Mouse (Mus musculus): ENCODE measurements around the gene Rims3. TPM values are rescaled to one million over a fixed set of nuclear protein-coding genes. Genes with fewer than 3 reads are reported as not detected.

The Rims3 gene
- total and polyA plus RNA-seq, 2 experiments from 2014 or later = 0.04 to 0.05 TPM

- DNase-seq (ENCODE audit: low spot score) (no peak), ATAC-seq (ENCODE audit: insufficient read depth, low read depth) (no peak)
- WGBS = 59% methylated on average over 4 of the region's 4 CpGs
- Histone ChIP-seq H3K27me3 (ENCODE audit: control insufficient read depth, insufficient read depth, low read length) (no peaks in the 10 kb centered on the region), H3K9ac (replicated peaks; ENCODE audit: low read depth, low read length) (no peak overlapping the region), H3K9me3 (replicated peaks; ENCODE audit: control insufficient read depth, low read length) (no peaks in the 10 kb centered on the region), H3K4me1 (ENCODE audit: control insufficient read depth, insufficient read depth) (no peaks in the 10 kb centered on the region), H3K27ac (ENCODE audit: low read depth) (no peak overlapping the region), H3K4me3 (ENCODE audit: low read depth, low read length) (no peak overlapping the region), H3K36me3 (replicated peaks; ENCODE audit: control insufficient read depth, insufficient read depth, low read length) (no peaks in the 10 kb centered on the region), H3K4me2 (ENCODE audit: low read depth, low read length) (no peak overlapping the region)
- TF ChIP-seq CTCF (IDR thresholded peaks at IDR 0.05; ENCODE audit: low read depth) = no peak
- TF ChIP-seq EP300 (IDR thresholded peaks at IDR 0.05; ENCODE audit: low read depth) = no peak
Observed at GRCm38 (mm10) chr4:120904533-120904932, 49.9 kb downstream of the Rims3 start.

GRCm38 (mm10) chr4:120905644-120906043 is 51.0 kb downstream of the Rims3 start:
- Histone ChIP-seq H3K27me3 (ENCODE audit: control insufficient read depth, insufficient read depth, low read length) (no peaks in the 10 kb centered on the region), H3K4me1 (ENCODE audit: control insufficient read depth, insufficient read depth) (no peaks in the 10 kb centered on the region), H3K27ac (ENCODE audit: low read depth) (no peak overlapping the region), H3K9me3 (replicated peaks; ENCODE audit: control insufficient read depth, low read length) (no peaks in the 10 kb centered on the region), H3K36me3 (replicated peaks; ENCODE audit: control insufficient read depth, insufficient read depth, low read length) (no peaks in the 10 kb centered on the region), H3K4me2 (ENCODE audit: low read depth, low read length) (no peak overlapping the region), H3K4me3 (ENCODE audit: low read depth, low read length) (no peak overlapping the region), H3K9ac (replicated peaks; ENCODE audit: low read depth, low read length) (no peak overlapping the region)
- no peak for TF ChIP-seq CTCF (IDR thresholded peaks at IDR 0.05; ENCODE audit: low read depth)
- TF ChIP-seq EP300 (IDR thresholded peaks at IDR 0.05; ENCODE audit: low read depth) = no peak
- DNase-seq (ENCODE audit: low spot score) = no peak
- WGBS = 67% methylated on average over 5 of the region's 5 CpGs
- no peak for ATAC-seq (ENCODE audit: insufficient read depth, low read depth)

DNA sequence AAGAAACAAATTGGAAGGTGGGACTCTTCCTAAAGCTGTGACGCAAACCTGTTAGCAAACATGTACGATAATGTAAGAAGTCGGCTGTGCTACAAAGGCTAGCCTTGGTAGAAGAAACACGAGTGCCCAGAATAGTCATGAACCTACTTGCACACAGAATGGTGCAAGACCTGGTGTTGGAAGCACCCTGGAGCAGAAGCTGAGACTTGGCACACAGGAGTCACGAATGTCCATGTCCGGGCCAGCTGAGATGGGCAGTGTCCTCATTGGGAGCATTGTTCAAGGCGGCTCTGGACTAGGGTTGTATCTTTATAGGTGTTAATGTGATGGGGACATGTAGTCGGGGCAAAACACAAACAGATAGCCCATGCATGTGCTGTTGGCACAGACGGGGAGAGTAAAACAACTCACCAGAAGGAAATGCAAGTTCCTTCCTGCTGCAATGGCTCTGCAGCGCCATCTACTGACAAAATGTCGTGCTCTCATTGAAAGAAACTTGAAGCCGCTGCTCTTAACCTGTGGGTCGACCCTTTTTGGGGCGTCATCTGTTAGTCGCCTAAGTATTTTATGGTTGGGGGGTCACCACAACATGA is 55.0 kb downstream of the Rims3 start:
- Histone ChIP-seq H3K4me2 (ENCODE audit: low read depth, low read length) (no peak overlapping the region), H3K9ac (replicated peaks; ENCODE audit: low read depth, low read length) (no peak overlapping the region), H3K4me1 (ENCODE audit: control insufficient read depth, insufficient read depth) (no peaks in the 10 kb centered on the region), H3K9me3 (replicated peaks; ENCODE audit: control insufficient read depth, low read length) (no peaks in the 10 kb centered on the region), H3K4me3 (ENCODE audit: low read depth, low read length) (no peak overlapping the region), H3K27ac (ENCODE audit: low read depth) (no peak overlapping the region), H3K36me3 (replicated peaks; ENCODE audit: control insufficient read depth, insufficient read depth, low read length) (no peaks in the 10 kb centered on the region), H3K27me3 (ENCODE audit: control insufficient read depth, insufficient read depth, low read length) (no peaks in the 10 kb centered on the region)
- TF ChIP-seq EP300 (IDR thresholded peaks at IDR 0.05; ENCODE audit: low read depth) (no peak), CTCF (IDR thresholded peaks at IDR 0.05; ENCODE audit: low read depth) (peak; percentile 86)
- peak; percentile 57 for DNase-seq (ENCODE audit: low spot score)
- no peak for ATAC-seq (ENCODE audit: insufficient read depth, low read depth)
- 28% methylated on average over 15 of the region's 15 CpGs for WGBS

DNA sequence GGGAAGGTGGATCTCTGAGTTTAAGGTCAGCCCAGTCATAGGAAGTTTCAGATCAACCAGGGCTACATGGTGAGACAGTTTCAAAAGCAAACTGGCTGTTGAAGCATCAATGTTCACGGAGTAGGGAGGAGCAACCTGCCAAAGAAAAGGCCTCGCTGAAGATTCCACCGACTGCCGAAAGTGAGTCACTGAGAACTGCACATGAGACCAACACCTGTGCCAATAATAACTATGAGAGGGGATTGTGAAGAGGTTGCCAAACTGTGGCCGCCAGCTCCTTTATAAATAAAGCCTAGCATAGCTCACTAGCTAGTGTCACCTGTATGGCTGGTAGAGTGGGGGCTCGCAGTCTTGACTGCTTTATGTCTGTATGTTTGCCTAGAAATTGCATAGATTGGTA is 56.5 kb downstream of the Rims3 start:
- Histone ChIP-seq H3K36me3 (replicated peaks; ENCODE audit: control insufficient read depth, insufficient read depth, low read length) (no peaks in the 10 kb centered on the region), H3K9ac (replicated peaks; ENCODE audit: low read depth, low read length) (no peak overlapping the region), H3K9me3 (replicated peaks; ENCODE audit: control insufficient read depth, low read length) (no peaks in the 10 kb centered on the region), H3K4me2 (ENCODE audit: low read depth, low read length) (no peak overlapping the region), H3K4me1 (ENCODE audit: control insufficient read depth, insufficient read depth) (no peaks in the 10 kb centered on the region), H3K4me3 (ENCODE audit: low read depth, low read length) (no peak overlapping the region), H3K27ac (ENCODE audit: low read depth) (no peak overlapping the region), H3K27me3 (ENCODE audit: control insufficient read depth, insufficient read depth, low read length) (no peaks in the 10 kb centered on the region)
- DNase-seq (ENCODE audit: low spot score) (no peak), ATAC-seq (ENCODE audit: insufficient read depth, low read depth) (no peak)
- WGBS = 53% methylated on average over 6 of the region's 6 CpGs
- no peak for TF ChIP-seq CTCF (IDR thresholded peaks at IDR 0.05; ENCODE audit: low read depth)

- Histone ChIP-seq H3K4me1 (ENCODE audit: control insufficient read depth, insufficient read depth) (no peaks in the 10 kb centered on the region), H3K27me3 (ENCODE audit: control insufficient read depth, insufficient read depth, low read length) (no peaks in the 10 kb centered on the region), H3K27ac (ENCODE audit: low read depth) (no peak overlapping the region), H3K4me2 (ENCODE audit: low read depth, low read length) (no peak overlapping the region), H3K9ac (replicated peaks; ENCODE audit: low read depth, low read length) (no peak overlapping the region), H3K9me3 (replicated peaks; ENCODE audit: control insufficient read depth, low read length) (no peaks in the 10 kb centered on the region), H3K4me3 (ENCODE audit: low read depth, low read length) (no peak overlapping the region), H3K36me3 (replicated peaks; ENCODE audit: control insufficient read depth, insufficient read depth, low read length) (no peaks in the 10 kb centered on the region)
- TF ChIP-seq EP300 (IDR thresholded peaks at IDR 0.05; ENCODE audit: low read depth) (no peak), CTCF (IDR thresholded peaks at IDR 0.05; ENCODE audit: low read depth) (no peak)
- no peak for DNase-seq (ENCODE audit: low spot score)
- WGBS = 47% methylated on average over 4 of the region's 4 CpGs
- no peak for ATAC-seq (ENCODE audit: insufficient read depth, low read depth)
Observed at GRCm38 (mm10) chr4:120912866-120913265, 58.2 kb downstream of the Rims3 start.

DNA sequence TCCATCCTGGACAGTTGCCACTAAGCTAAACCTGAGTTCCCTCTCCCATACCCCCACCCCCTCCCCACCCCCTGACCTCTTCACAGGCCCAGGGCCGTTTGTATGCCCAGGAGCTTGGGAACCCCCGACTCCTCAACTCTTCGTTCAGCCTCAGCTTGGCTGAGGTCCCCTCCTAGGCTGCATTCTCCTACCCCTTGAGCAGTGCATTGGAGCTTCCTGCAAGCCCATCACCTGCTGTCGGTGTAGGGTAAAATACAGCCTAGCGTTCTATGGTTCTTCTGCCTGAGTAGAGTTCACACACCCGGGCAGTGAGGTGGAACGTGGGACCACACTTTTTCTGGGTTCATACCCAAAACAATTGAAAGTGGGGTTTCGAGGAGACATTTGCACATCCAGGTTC is 58.8 kb downstream of the Rims3 start:
- no peak for TF ChIP-seq EP300 (IDR thresholded peaks at IDR 0.05; ENCODE audit: low read depth)
- no peak for TF ChIP-seq CTCF (IDR thresholded peaks at IDR 0.05; ENCODE audit: low read depth)
- Histone ChIP-seq H3K4me2 (ENCODE audit: low read depth, low read length) (no peak overlapping the region), H3K36me3 (replicated peaks; ENCODE audit: control insufficient read depth, insufficient read depth, low read length) (no peaks in the 10 kb centered on the region), H3K27ac (ENCODE audit: low read depth) (no peak overlapping the region), H3K27me3 (ENCODE audit: control insufficient read depth, insufficient read depth, low read length) (no peaks in the 10 kb centered on the region), H3K9ac (replicated peaks; ENCODE audit: low read depth, low read length) (no peak overlapping the region), H3K4me3 (ENCODE audit: low read depth, low read length) (no peak overlapping the region), H3K9me3 (replicated peaks; ENCODE audit: control insufficient read depth, low read length) (no peaks in the 10 kb centered on the region), H3K4me1 (ENCODE audit: control insufficient read depth, insufficient read depth) (no peaks in the 10 kb centered on the region)
- ATAC-seq (ENCODE audit: insufficient read depth, low read depth) = no peak
- 55% methylated on average over 8 of the region's 8 CpGs for WGBS
- DNase-seq (ENCODE audit: low spot score) = no peak

Data from heart, postnatal 0 days (tissue).